Mouse (Mus musculus): ENCODE results near the gene Gm17268. TPM values are rescaled to one million over a fixed set of nuclear protein-coding genes. Genes with fewer than 3 reads are reported as not detected.

Gene Gm17268
- total RNA-seq, 2 experiments from 2014 or later, result not detected

DNA sequence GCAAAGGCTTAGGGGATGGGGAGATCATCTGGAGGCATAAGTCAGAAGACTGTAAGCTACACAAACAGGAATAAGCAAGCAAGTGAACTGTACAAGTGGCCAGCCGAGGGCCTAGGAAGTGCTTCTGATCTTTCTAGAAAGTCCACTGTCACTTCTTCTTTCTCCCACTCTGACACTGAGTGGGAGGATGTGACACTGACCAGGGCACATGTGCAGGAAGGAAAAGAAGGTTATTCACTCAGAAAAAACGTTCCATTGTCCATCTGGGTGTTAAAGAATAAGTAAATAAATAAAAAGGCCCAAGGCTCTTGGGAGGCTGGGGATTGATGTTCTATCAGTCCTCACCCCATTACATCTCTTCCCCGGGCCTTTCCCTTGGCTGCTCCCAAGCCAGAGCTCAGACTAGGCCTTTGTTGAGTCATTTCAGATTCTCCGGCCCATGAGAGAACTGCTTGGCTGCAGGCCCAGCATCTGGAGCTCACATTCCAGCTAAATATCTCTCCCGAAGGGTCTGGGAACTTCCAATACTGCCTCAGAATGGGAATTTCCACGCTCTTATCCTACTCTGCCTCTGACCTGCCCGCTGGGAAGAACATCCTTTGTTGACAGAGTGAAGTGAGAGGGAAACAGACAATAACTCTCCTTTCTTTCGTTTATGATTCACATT lies 5.6 kb downstream of the Gm17268 start:
- peak; percentile 87 for DNase-seq (ENCODE audit: low spot score)

- DNase-seq (ENCODE audit: low spot score), result no peak
These were observed 6.2 kb downstream of the Gm17268 start for GRCm38 (mm10) chr11:82032136-82032535.

DNA sequence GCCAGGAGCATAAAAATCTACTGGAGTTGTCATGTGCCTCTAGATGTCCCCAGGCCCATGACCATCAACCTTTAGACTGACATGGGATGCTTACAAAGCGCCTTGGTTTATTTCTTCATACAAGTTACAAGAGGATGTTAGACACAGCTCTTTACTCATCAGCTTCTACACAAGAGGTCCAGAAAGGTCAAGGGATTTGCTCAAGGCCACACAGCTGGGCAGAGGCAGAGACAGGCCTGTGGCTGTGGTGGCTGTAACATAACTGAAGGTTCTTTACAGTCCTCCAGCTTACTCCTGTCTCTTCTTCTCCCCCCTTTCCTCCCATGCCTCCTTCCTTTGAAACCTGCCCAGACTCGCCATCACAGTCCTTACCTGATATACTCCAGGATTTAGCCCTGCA lies 8.2 kb downstream of the Gm17268 start:
- no peak for DNase-seq (ENCODE audit: low spot score)

DNA sequence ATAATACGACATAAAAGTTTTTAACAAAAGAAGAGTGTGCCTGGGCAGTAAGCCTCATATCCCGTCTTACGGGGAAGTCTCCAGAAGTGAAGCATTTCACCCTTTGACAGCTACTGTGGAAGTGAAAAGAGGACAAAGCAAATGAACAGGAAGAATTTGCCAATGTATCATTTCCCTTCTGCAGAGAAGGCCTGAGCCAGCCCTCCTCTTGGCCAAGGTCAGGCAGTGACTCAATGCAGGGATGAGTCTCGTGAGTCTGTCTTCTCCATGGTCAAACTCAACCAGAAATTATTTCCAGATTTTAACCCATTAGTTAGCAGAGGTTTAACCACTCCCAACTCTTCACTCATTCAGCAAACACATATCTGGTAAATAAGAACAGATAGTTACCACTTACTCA lies 14.6 kb downstream of the Gm17268 start:
- DNase-seq (ENCODE audit: low spot score), result no peak

DNA sequence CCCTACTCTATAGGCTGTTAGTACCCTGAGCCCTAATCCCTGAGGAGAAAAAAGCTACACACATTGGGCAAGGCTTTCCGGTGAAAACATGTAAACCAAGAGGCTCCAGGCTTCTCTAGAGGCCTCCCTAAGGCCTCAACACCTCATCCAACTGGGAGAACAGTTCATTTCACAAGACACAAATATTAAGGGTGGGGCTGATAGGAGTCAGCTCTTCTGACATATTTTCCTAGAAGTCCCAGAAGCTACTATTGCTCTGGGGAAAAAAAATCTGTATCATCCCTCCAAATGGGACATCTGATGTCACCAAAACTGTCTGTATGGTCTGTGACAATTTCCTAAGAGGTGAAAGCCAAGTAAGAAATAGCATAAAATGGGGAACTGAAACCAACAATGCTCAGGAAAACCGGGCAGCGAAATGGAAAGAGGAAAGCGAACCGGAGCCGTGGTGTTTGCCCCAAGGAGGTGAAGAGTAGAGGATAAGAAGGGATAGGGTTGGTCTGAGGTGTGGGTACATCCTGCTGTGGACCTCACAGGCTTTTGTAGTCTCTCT lies 15.8 kb downstream of the Gm17268 start:
- DNase-seq (ENCODE audit: low spot score), result no peak

DNA sequence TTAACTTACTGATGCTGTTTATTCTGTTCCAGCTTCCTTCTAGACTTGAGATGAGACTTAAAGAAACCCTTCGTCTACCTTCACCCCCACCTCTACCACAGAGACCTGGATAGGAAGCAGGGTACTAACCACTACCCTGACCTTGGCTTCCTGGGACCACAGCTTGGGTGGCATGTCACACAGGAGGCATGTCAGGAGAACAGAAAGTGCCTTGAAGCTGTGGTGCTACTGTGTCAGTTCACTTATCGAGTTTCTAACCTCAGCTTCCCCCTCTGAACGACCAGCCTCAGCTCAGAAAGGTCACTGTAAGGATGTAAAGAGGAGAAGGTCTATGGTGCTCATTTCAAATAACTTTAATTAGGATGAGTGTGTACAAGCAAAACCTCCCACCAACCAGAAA lies 17.0 kb downstream of the Gm17268 start:
- no peak for DNase-seq (ENCODE audit: low spot score)

DNA sequence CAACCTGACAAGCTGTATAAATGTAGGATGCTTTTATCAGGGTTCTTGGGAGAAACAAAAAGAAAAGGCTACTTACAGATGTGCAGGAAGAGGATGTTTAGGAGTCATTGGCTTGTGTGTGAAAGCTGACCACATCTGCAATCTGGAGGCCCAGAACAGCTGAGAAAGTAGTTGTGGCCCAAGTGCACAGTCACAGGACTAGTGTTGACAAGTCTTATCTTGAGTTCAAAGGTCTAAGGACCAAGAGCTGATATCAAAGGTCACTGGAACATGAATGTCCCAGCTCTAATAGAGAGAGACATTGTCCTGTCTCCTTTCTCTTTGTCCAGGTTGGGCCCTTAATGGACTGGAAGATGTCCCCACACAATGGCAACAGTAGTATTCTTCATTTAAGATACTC lies 18.6 kb downstream of the Gm17268 start:
- DNase-seq (ENCODE audit: low spot score), result no peak

GRCm38 (mm10) chr11:82019389-82019788 lies 19.0 kb downstream of the Gm17268 start:
- no peak for DNase-seq (ENCODE audit: low spot score)

DNA sequence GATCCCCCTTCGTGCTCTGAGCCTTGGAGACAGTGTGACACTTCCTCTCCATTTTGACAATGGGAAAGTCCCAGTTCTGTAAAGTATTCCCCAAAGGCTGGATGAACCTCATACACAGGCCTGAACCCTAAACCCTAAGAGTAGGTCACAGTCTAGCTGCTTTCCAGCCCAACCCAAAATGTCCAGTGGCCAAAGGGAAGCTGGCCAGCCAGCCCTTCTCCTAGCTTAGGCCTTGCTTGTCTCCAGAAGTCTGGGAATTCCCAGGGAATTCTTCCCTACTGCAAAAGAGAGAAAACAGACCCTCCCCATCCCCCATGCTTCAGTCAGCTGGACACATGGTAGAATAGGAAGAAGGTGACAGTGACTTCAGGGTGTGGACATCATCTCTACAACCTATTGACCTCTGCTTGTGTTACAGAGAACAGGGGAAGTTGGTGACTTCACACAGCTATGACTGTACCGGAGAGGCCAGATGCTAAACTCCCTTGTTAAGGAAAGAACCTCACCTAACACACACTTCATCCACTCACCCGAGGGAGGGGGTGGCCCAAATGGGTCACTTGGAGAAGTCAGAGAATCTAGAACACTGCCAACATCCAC lies 22.1 kb downstream of the Gm17268 start:
- DNase-seq (ENCODE audit: low spot score), result peak; percentile 45

DNA sequence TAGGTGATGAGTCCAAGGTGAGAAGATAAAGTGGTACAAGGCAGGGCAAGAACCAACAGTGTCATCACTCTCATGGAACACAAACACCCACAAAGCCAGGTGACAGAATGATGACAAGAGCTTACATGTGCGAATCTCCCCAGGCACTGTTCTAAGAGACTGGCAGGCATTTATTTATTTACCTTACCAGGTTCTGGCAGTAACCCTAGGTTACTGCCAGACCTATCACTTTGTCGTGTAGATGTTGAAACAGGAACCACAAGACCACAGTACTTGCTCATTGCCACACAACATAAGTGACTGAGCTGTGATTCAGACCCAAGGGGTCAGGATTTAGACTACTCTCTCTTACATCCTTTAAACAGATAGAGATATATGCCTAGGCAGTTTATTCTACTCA lies 23.3 kb downstream of the Gm17268 start:
- DNase-seq (ENCODE audit: low spot score), result no peak

- no peak for DNase-seq (ENCODE audit: low spot score)
These were observed 24.6 kb downstream of the Gm17268 start for GRCm38 (mm10) chr11:82013756-82014155.

DNA sequence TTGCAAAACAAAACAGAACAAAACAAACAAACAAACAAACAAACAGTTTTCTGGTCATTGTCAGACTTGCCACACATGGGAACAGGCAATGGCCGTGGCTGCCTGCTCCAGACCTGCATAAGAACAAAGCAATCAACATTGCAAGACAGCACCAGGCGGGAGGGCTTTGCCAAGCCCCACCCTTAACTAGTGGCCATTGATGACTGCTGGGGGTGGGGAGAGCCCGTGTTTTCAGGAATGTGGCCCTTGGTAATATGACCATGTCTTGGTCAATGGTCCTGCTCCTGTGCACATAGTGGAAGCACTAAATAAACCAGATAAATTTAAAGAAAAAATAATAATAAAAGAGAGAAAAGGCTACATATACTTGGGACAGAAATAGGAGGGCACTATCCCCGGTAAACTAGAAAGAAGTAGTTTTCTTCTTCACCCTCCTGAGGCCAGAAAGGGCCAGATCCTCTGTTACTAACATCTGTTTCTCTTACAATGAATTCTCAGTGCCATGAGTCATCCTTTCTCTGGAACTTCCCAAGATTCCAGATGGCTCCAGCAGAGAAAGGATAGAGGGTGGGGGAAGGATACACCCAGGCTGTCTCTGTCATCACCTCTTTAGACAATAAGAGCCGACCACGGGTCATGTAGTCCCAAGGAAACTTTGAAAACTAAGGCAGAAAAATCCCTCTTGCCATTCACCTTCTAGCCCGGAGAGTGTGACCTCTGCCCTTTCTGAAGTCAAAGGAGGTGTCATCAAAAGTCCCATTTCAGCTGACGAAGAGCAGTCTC lies 26.8 kb downstream of the Gm17268 start:
- peak; percentile 61 for DNase-seq (ENCODE audit: low spot score)

GRCm38 (mm10) chr11:82010115-82010514 lies 28.2 kb downstream of the Gm17268 start:
- no peak for DNase-seq (ENCODE audit: low spot score)

DNA sequence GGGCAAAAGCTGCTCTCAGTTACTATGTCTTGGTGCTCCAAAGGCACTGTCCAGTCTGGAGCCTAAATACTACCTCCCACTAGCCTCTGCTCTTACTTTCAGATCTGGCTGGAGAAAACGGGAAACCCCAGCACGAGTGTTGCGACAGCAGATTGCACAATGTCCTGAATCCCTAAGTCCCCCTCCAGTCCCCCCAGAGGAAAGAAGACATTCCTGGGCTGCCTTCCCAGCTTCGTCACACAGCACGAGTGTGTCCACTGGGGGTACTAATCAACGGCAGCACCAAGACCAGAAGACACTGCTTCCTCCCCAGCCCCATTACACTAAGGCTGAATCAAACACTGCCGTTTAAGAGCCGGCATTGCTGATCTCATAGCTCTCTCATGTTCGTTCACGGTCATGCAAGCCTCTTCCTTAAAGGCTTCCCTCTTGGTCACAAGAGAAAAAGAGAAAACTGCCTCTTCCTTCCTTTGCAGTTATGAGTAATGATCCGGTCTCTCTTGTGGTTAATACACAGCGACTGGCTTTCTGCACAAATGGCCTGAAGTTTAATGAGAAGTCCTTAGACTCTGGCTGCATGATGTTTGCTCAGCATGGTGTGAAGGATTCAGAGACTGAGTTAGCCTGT lies 31.5 kb downstream of the Gm17268 start:
- DNase-seq (ENCODE audit: low spot score), result peak; percentile 88

- no peak for DNase-seq (ENCODE audit: low spot score)
These were observed 33.6 kb downstream of the Gm17268 start for GRCm38 (mm10) chr11:82004810-82005209.

DNA sequence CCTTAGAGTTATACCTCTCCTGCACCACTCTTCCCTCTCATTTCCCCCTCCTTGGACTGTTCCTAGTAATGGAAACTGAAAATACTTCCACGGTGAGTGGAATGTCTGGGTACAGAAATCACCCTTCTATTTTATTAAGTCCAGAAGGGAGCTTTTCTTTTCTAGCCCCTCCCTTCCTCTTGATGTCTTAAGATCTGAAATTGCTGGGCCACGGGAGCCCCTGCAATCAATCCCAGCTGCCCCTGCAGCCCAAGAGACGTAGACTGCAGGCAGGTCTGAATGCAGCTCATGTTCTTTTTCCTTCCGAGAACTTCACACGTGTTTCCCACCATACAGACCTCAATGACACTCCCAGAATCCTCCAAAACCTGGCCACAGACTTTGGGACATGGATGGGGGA lies 37.8 kb downstream of the Gm17268 start:
- DNase-seq (ENCODE audit: low spot score), result no peak

GRCm38 (mm10) chr11:81999469-81999868 lies 38.9 kb downstream of the Gm17268 start:
- no peak for DNase-seq (ENCODE audit: low spot score)

- DNase-seq (ENCODE audit: low spot score), result no peak
These were observed 39.7 kb downstream of the Gm17268 start for GRCm38 (mm10) chr11:81998646-81999045.

DNA sequence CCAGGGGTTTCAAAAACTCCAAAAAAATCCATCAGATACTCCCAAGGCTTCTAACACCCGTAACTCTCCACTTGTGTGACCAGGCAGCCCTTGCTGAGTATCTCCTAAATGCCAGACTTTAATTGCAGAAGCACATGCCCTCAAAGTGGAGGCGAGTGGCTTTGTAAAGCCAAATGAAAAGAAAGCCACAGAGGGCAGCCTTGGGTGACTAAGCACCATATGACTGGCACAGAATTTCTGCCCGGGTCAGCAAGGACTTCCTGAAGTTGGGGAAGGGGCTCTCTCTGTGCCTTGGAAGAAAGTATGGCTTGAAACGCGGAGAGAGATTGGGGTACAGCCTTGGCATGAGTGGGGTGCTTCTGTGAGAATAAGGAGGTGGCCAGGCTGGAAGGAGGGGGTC lies 41.3 kb downstream of the Gm17268 start:
- no peak for DNase-seq (ENCODE audit: low spot score)

GRCm38 (mm10) chr11:81996172-81996841 lies 42.1 kb downstream of the Gm17268 start:
- peak; percentile 69 for DNase-seq (ENCODE audit: low spot score)

- DNase-seq (ENCODE audit: low spot score), result peak; percentile 65
These were observed 55.2 kb downstream of the Gm17268 start for GRCm38 (mm10) chr11:81983146-81983545.
